Mouse (Mus musculus): ENCODE measurements around the gene Crygn.
"Not testable (repeated sequence)": the region's sequence is repeated elsewhere in the genome, so short reads cannot be mapped to it uniquely, and the experiment has no call there.

Gene Crygn

GRCm38 (mm10) chr5:24757816-24758215 is at the start of gene Crygn:
Crygn (minus strand) TSS chr5:24758008.
- DNase-seq, result no peak

- no peak for DNase-seq
These were observed 47.4 kb upstream of the Crygn start for GRCm38 (mm10) chr5:24805222-24805621.

GRCm38 (mm10) chr5:24804661-24805060 is 46.9 kb upstream of the Crygn start:
- no peak for DNase-seq

- DNase-seq, result no peak
These were observed 44.2 kb upstream of the Crygn start for GRCm38 (mm10) chr5:24801841-24802624.

GRCm38 (mm10) chr5:24800416-24800815 is 42.6 kb upstream of the Crygn start:
- DNase-seq, result no peak

GRCm38 (mm10) chr5:24798639-24799038 is 40.8 kb upstream of the Crygn start:
- no peak for DNase-seq

- no peak for DNase-seq
These were observed 40.0 kb upstream of the Crygn start for GRCm38 (mm10) chr5:24797858-24798257.

GRCm38 (mm10) chr5:24792961-24793360 is 35.2 kb upstream of the Crygn start:
- no peak for DNase-seq

GRCm38 (mm10) chr5:24782957-24783356 is 25.1 kb upstream of the Crygn start:
- peak; percentile 27 for DNase-seq

GRCm38 (mm10) chr5:24781048-24781447 is 23.2 kb upstream of the Crygn start:
- DNase-seq, result peak; percentile 50

- DNase-seq, result no peak
These were observed 22.2 kb upstream of the Crygn start for GRCm38 (mm10) chr5:24779881-24780512.

GRCm38 (mm10) chr5:24779321-24779720 is 21.5 kb upstream of the Crygn start:
- no peak for DNase-seq

- DNase-seq, result no peak
These were observed 21.0 kb upstream of the Crygn start for GRCm38 (mm10) chr5:24778843-24779140.

GRCm38 (mm10) chr5:24778082-24778842 is 20.5 kb upstream of the Crygn start:
- DNase-seq, result no peak

- no peak for DNase-seq
These were observed 18.9 kb upstream of the Crygn start for GRCm38 (mm10) chr5:24776681-24777080.

GRCm38 (mm10) chr5:24774549-24774948 is 16.7 kb upstream of the Crygn start:
- DNase-seq, result not testable (repeated sequence)

GRCm38 (mm10) chr5:24756931-24757330 is 877 bp downstream of the Crygn start:
- DNase-seq, result no peak

- no peak for DNase-seq
These were observed 5.7 kb downstream of the Crygn start for GRCm38 (mm10) chr5:24752175-24752498.

GRCm38 (mm10) chr5:24751305-24752174 is 6.3 kb downstream of the Crygn start:
- peak; percentile 46 for DNase-seq

- DNase-seq, result peak; percentile 79
These were observed 7.2 kb downstream of the Crygn start for GRCm38 (mm10) chr5:24750321-24751304.

GRCm38 (mm10) chr5:24749731-24750130 is 8.1 kb downstream of the Crygn start:
- DNase-seq, result no peak

GRCm38 (mm10) chr5:24747533-24747932 is 10.3 kb downstream of the Crygn start:
- no peak for DNase-seq
